Mouse (Mus musculus) ES-E14 (cell line): ENCODE data around the gene Pogz. TPM values are rescaled to one million over a fixed set of nuclear protein-coding genes. Genes with fewer than 3 reads are reported as not detected.
A peak's percentile ranks its signal among the peaks of the same experiment; 100 is the strongest.

Experiments used
- DNase-seq: peaks from one replicate; pipeline ENCODE4 v3.0.0-alpha.2; 2013; ENCODE audit warnings: low read depth, low spot score
- H3K27ac ChIP-seq: 2 replicates; pipeline ENCODE4 v1.5.1; 2012; ENCODE audit warnings: low read depth, mild to moderate bottlenecking, low read length, moderate library complexity, mixed read lengths; ENCODE audit not compliant: poor library complexity, insufficient read depth, severe bottlenecking
- H3K36me3 ChIP-seq: 2 replicates; pipeline ENCODE4 v1.6.1; 2012; ENCODE audit warnings: mild to moderate bottlenecking, low read length, moderate library complexity, mixed read lengths; ENCODE audit not compliant: control insufficient read depth, poor library complexity, insufficient read depth, severe bottlenecking
- H3K4me1 ChIP-seq, 2 experiments: fragments of 150-350 bp in 1 of 2; sonication (generic) in 1 of 2; 2 replicates each; pipeline ENCODE4 v1.6.1; 2012; ENCODE audit warnings: low read length in 2 of 2, mild to moderate bottlenecking in 1 of 2, mixed read lengths in 1 of 2; ENCODE audit not compliant: control insufficient read depth in 2 of 2, insufficient read depth in 2 of 2, poor library complexity in 1 of 2
- H3K4me3 ChIP-seq, 2 experiments: fragments of 150-350 bp in 1 of 2; sonication (generic) in 1 of 2; 2 replicates each; pipeline ENCODE4 v1.5.1; 2012; ENCODE audit warnings: low read length in 2 of 2, low read depth in 1 of 2, mild to moderate bottlenecking in 1 of 2, mixed read lengths in 1 of 2; ENCODE audit not compliant: insufficient read depth in 1 of 2, poor library complexity in 1 of 2, severe bottlenecking in 1 of 2
- H3K9ac ChIP-seq: 2 replicates; pipeline ENCODE4 v1.6.1; 2012; ENCODE audit warnings: low read depth, mild to moderate bottlenecking, low read length, mixed read lengths; ENCODE audit not compliant: poor library complexity, insufficient read depth, severe bottlenecking
- H3K9me3 ChIP-seq: fragments of 150-350 bp; sonication (generic); 2 replicates; pipeline ENCODE4 v1.6.1; 2012; ENCODE audit warnings: low read depth, mild to moderate bottlenecking, low read length; ENCODE audit not compliant: control insufficient read depth, insufficient read depth
- CHD2 ChIP-seq: IDR thresholded peaks from 2 replicates; pipeline ENCODE4 v1.6.1; 2014; ENCODE audit warnings: mild to moderate bottlenecking, low read depth, low read length, inconsistent platforms
- HCFC1 ChIP-seq: IDR thresholded peaks from 2 replicates; pipeline ENCODE4 v1.6.1; 2012; ENCODE audit warnings: low read length, inconsistent platforms, borderline replicate concordance; ENCODE audit not compliant: insufficient read depth
- MAFK ChIP-seq: IDR thresholded peaks from 2 replicates; pipeline ENCODE4 v1.6.1; 2014; ENCODE audit warnings: mild to moderate bottlenecking, low read depth, low read length, inconsistent platforms; ENCODE audit not compliant: insufficient read depth
- ZC3H11A ChIP-seq: IDR thresholded peaks from 2 replicates; pipeline ENCODE4 v1.6.1; 2012; ENCODE audit warnings: low read depth, mild to moderate bottlenecking, inconsistent platforms, low read length, borderline replicate concordance
- ZNF384 ChIP-seq: IDR thresholded peaks from 2 replicates; pipeline ENCODE4 v1.6.1; 2012; ENCODE audit warnings: low read depth, low read length, inconsistent platforms
- in situ Hi-C, 2 experiments: fragments of 600-800 bp; cut with MboI; formaldehyde crosslinking; loops; one replicate each; pipeline ENCODE4 v1.15.1; 2025; ENCODE audit warnings: low sequenced_read_pairs in 2 of 2, inconsistent platforms in 1 of 2; ENCODE audit not compliant: unreplicated experiment in 2 of 2
- total RNA-seq: library from RNA; depleted of rRNA; stranded (reverse); fragments of 300-350 nt; gene quantifications from 2 replicates; pipeline ENCODE4 v1.2.3, GENCODE M21; 2012; rRNA removed

The Pogz gene
- 26.6 and 27.1 TPM in 2 replicates for total RNA-seq

DNA sequence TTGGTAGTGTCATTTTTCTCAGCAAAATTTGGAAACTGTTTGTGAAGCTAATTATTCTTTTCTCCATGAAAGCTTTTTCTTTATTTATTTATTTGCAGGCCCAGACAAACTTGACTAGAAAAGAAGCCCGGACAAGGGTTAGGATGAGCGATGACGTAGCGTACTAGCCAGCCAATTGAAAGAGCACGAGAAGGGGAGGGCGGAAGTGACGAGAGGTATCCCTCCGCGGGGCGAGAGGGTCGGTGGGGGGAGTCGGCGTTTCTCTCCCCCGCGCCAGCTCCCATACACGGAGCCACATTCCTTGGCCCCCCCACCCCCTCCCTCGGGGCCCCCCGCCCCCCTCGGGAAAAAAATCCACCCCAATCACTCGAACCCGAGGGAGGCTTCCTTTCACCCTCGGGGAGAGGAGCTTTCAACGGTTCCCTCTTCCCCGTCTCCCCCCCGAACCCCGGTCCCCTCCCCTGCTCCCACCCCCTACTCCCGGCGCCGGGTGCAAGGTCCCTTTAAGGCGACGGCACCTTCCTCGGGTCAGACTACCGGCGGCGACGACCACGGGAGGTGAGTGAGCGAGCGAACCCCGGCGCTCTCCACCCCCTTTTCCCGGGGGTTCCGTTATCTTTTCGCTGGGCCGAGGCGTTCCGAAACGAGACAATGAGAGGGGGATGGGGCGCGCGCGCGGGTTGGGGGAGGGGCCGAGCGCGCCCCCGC is at the start of gene Pogz:
Pogz (plus strand) TSS at position 385 of the 708 bp plus-strand sequence.
- peak; percentile 95 for DNase-seq
- no peaks in the 10 kb centered on the region for H3K9me3 ChIP-seq
- H3K4me3 ChIP-seq, result peak within 1 kb of the TSS; percentile 94 to 97
- peak within 1 kb of the TSS; percentile 90 for H3K27ac ChIP-seq
- peak within 1 kb of the TSS; percentile 96 for H3K9ac ChIP-seq
- peaks cover 0 to 9% of the 10 kb centered on the region in 2 experiments; a peak in 3 of 4 replicates for H3K4me1 ChIP-seq
- H3K36me3 ChIP-seq, result no peaks in the 10 kb centered on the region
- TF ChIP-seq CHD2, result peak; percentile 74; the same call in 1 of the 2 replicates
- no peak for TF ChIP-seq HCFC1
- in situ Hi-C loops, result no loop called here

DNA sequence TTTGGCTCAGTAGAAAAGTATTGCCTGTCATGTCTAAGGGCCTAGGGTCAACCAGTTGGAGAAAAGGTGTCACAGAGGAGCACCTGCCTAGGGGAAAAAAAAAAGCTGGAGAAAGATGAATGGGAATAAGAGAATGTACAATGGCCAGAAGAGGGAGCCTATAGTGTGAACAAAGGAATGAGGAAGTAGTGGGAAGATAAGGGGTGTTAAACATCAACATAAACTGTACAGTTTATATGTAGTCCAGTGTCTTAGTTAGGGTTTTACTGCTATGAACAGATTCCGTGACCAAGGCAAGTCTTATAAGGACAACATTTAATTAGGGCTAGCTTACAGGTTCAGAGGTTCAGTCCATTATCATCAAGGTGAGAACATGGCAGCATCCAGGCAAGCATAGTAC is 48.3 kb upstream of the Pogz start:
- in situ Hi-C loops, result no loop called here

GRCm38 (mm10) chr3:94789516-94789915 is 47.9 kb upstream of the Pogz start:
- H3K9me3 ChIP-seq, result no peaks in the 10 kb centered on the region
- H3K27ac ChIP-seq, result no peak overlapping the region
- no peak for DNase-seq
- TF ChIP-seq HCFC1 (no peak), CHD2 (no peak), ZNF384 (no peak), ZC3H11A (no peak), MAFK (no peak)
- H3K9ac ChIP-seq, result no peak overlapping the region
- H3K36me3 ChIP-seq, result no peaks in the 10 kb centered on the region
- no peak overlapping the region for H3K4me3 ChIP-seq
- in situ Hi-C loops, result no loop called here
- peaks cover 2 to 13% of the 10 kb centered on the region in 2 experiments; a peak in 3 of 4 replicates for H3K4me1 ChIP-seq

More for the DNA sequence above, 48.3 kb upstream of the Pogz start:
- H3K4me1 ChIP-seq, result peaks cover 2 to 12% of the 10 kb centered on the region in 2 experiments
- TF ChIP-seq ZNF384, result no peak
- no peak for TF ChIP-seq ZC3H11A
- TF ChIP-seq HCFC1, result no peak
- no peak for TF ChIP-seq MAFK
- TF ChIP-seq CHD2, result no peak
- no peak overlapping the region for H3K4me3 ChIP-seq
- H3K9ac ChIP-seq, result no peak overlapping the region
- H3K27ac ChIP-seq, result no peak overlapping the region
- DNase-seq, result no peak
- no peaks in the 10 kb centered on the region for H3K36me3 ChIP-seq
- H3K9me3 ChIP-seq, result no peaks in the 10 kb centered on the region

- no peak overlapping the region for H3K27ac ChIP-seq
- no peak for DNase-seq
Observed at GRCm38 (mm10) chr3:94792258-94792657, 45.1 kb upstream of the Pogz start.

More at GRCm38 (mm10) chr3:94792258-94792657, 45.1 kb upstream of the Pogz start:
- no peaks in the 10 kb centered on the region for H3K9me3 ChIP-seq
- no peak overlapping the region for H3K9ac ChIP-seq
- no peak overlapping the region for H3K4me3 ChIP-seq
- H3K36me3 ChIP-seq, result no peaks in the 10 kb centered on the region
- H3K4me1 ChIP-seq, result peaks cover under 1 to 18% of the 10 kb centered on the region in 2 experiments; a peak in 3 of 4 replicates
- TF ChIP-seq HCFC1, result no peak
- TF ChIP-seq CHD2, result no peak
- TF ChIP-seq ZNF384, result no peak
- no peak for TF ChIP-seq ZC3H11A
- in situ Hi-C loops, result no loop called here
